Mouse (Mus musculus) adrenal gland, postnatal 10 days (tissue): ENCODE data around the gene Ylpm1. TPM values are rescaled to one million over a fixed set of nuclear protein-coding genes. Genes with fewer than 3 reads are reported as not detected.
A peak's percentile ranks its signal among the peaks of the same experiment; 100 is the strongest.

Source experiments
- DNase-seq: peaks from one replicate; pipeline ENCODE4 v3.0.0; 2021; ENCODE audit warnings: mixed read lengths
- total RNA-seq, 2 experiments: library from RNA; stranded (reverse); gene quantifications; 2 replicates each; pipeline ENCODE4 v1.2.3; 2021

Gene Ylpm1
- total RNA-seq, 2 experiments from 2014 or later: 35.3 to 58.0 TPM

DNA sequence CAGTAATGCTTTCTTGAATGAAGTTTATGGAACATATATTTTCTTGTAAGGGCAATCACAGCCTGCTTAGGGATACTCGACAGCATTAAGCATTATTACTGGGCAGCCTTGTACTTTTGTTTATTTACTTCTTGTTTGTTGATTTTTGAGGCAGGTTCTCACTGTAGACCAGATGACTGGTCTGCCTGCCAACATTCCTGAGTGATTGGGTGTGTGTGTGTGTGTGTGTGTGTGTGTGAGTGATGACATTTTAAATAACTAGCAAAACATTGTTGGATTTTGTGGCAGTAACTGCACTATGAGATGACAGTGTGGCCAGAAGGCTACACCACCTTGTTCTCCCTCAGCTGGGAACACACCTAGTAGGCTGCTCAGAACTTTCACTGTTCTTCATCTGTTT is 13.7 kb downstream of the Ylpm1 start:
- DNase-seq: no peak

DNA sequence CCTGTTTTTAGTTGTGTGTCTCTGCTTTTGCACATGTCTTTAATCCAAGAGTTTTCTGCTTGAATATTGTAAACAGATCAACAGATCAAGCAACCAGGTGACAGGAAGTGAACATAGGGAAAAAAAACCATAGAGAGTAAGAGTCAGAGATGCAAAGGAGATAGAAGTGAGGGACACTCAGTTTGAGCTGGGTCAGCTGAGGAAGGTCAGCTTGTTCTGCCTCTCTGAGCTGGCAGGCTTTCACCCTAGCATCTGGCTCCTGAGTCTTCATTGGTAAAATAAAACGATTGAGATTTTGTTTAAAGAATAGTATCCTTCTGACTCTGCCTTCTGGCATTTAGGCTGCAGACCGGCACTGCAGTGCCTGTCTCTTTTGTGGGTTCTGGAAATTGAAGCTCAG is 14.4 kb downstream of the Ylpm1 start:
- no peak for DNase-seq

DNA sequence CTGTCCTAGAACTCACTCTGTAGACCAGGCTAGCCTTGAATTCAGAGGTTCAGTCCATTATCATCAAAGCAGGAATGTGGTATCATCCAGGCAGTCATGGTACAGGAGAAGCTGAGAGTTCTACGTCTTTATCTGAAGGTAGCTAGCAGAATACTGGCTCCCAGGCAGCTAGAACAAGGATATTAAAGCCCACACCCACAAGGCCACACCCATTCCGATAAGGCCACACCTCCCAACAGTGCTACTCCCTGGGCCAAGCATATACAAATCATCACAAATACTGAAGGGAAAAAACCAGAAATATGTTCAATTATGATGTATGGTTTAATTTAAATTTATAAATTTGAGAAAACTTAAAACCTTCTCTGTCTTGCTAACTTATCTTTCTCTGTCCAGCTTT is 16.1 kb downstream of the Ylpm1 start:
- no peak for DNase-seq

DNA sequence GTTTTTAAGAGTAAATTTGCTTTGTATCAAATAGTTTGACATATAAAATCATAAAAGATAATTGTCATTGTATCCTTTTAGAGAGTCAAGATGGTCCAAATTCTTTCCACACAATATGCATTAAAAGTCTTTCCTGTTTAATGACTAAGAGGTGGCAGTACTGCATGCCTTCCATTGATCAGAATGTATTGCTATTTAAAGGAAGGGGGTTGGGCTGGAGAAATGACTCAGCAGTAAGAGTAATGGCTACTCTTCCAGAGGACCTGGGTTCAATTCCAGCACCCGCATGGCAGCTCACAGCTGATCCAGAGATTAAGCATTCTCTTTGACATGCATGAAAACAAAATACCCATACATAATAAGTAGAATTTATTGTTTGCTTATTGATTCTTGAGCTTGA is 25.9 kb downstream of the Ylpm1 start:
- DNase-seq: no peak

DNA sequence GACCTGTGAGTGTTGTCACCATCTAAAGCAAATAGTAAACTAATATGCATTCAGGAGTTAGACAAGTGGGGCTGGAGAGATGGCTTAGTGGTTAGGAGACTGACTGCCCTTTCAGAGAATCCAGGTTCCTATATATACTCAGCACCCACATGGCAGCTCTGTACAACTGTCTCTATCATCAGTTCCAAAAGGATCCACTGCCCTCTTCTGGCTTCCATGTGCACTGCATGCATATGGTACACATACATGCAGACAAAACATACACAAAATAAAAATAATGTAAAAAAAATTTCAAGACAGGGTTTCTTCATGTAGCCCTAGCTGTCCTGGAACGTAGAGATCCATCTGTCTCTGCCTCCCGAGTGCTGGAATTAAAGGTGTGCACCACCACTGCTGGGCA is 36.6 kb downstream of the Ylpm1 start:
- DNase-seq: peak; percentile 51

GRCm38 (mm10) chr12:85051218-85051617 is 55.1 kb downstream of the Ylpm1 start:
- DNase-seq: no peak

GRCm38 (mm10) chr12:85071043-85071442 is 74.9 kb downstream of the Ylpm1 start:
- DNase-seq: no peak

GRCm38 (mm10) chr12:85077100-85077499 is 81.0 kb downstream of the Ylpm1 start:
- no peak for DNase-seq

GRCm38 (mm10) chr12:85084257-85084656 is 88.1 kb downstream of the Ylpm1 start:
- DNase-seq: no peak

DNA sequence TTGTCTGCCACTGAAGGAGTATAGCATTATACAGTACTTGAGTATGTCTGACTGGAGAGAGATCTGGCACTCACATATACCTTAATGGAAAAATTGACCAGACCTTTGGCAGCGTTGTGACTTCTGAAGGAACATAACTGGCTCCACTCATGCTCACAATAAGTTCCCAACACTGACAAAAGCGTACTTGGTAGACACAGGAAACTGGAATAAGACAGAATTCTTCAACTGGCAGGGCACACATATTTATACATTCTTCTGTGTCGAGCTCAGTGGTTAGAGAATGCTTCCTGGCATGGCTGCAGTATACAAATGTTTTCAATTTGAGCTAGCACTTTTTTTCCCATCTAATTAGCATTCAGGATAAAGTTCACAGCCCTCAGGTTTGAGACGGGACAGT is 88.8 kb downstream of the Ylpm1 start:
- no peak for DNase-seq

GRCm38 (mm10) chr12:85087845-85088244 is 91.7 kb downstream of the Ylpm1 start:
- DNase-seq: no peak

DNA sequence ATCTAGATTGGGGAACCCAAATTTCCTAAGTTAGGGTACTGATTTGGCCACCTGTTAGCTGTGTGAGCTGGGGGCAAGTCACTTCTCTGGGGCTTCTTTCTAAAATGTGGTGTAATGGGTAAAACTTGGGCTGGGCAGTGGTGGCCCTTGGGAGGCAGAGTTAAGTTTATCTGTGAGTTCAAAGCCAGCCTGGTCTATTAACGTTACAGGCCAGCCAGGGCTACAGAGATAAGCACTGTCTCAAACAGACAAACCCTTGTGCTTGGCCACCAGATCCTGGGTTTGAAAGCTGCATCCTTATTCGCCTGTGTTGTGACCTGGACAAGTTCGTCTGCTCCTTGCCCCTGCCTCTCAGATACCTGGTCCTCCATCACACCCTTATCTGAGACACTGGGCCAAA is 95.1 kb downstream of the Ylpm1 start:
- no peak for DNase-seq

DNA sequence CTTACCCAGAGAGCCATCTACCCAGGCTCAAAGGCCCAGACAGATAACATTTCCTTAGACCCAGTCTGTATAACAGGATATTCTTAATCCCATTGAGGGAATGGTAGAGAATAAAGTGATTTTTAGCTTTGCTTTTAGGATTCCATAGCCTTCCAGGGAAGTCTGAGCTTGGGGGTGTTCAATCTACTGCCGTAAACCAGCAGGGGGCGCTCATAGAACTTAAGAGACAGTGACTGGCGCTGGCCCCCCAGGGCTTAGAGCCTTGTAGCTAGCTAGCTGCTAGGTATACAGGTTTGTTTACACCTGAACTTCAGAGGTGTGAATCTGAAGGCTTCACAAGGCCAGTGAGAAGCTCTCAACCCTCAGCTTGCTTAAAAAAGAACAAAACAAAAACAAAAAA is 96.1 kb downstream of the Ylpm1 start:
- peak; percentile 82 for DNase-seq

GRCm38 (mm10) chr12:85094010-85094409 is 97.9 kb downstream of the Ylpm1 start:
- DNase-seq: peak; percentile 49

- DNase-seq: peak; percentile 63
These were observed 98.6 kb downstream of the Ylpm1 start for GRCm38 (mm10) chr12:85094706-85095105.

DNA sequence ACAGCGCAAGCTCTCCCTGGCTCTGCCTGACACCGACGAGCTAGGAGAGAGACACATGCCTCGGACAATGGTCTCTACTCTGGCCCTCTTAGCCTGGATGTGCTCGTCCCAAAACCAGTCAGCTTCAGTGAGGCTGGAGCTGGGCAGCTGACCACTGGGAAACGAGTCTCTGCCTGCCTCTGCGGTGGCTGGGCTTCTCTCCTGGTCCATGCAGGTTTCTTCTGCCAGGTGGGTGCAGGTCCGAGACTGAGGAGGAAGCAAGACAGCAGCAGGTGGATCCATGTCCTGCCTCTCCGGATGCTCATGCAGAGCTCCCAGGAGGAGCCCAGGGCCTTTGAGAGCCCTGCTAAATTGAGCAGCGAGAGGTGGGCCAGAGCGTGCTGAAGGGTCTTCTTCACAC is 99.0 kb downstream of the Ylpm1 start:
- DNase-seq: no peak

- DNase-seq: no peak
These were observed 99.7 kb downstream of the Ylpm1 start for GRCm38 (mm10) chr12:85095859-85096258.

GRCm38 (mm10) chr12:85101001-85101400 is 104.9 kb downstream of the Ylpm1 start:
- DNase-seq: no peak

- DNase-seq: no peak
These were observed 105.5 kb downstream of the Ylpm1 start for GRCm38 (mm10) chr12:85101521-85102106.

GRCm38 (mm10) chr12:85103096-85103495 is 107.0 kb downstream of the Ylpm1 start:
- DNase-seq: no peak

DNA sequence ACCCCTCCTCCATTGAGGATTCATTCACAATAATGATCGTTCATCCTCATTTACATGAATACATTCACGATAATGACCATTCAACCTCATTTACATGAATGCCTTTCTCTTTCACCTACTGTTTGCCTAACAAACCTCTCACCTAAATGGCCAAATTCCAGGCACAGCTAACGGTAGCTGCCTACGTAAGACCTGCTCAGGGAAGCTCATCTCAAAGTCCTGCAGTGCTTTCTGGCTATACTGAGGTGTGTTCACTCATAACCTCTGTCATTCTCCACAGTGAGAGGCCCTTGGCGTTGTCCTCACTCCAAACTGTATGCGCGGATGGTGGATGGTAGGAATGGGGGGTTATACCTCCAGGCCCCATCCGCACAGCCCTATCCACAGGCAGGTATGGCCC is 108.7 kb downstream of the Ylpm1 start:
- DNase-seq: peak; percentile 38

DNA sequence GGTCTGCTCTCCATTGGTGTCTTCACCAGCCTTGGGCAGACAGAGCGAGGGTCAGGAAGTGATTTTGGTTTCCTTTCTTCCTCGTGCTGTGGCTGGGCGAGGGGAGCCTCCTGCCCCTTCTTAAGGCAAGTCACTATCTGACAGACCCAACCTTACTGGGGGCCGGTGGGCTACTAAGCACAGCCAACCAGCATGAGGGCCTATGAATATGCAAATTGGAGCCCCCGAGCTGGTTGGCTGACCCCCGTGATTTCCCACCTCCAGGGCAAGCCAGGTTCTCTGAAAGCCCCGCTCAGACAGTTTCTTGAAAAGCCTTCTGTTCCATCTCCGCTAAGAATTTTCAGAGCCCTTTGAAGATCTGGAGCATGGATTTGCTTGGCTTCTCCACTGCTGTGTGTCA is 110.2 kb downstream of the Ylpm1 start:
- no peak for DNase-seq

DNA sequence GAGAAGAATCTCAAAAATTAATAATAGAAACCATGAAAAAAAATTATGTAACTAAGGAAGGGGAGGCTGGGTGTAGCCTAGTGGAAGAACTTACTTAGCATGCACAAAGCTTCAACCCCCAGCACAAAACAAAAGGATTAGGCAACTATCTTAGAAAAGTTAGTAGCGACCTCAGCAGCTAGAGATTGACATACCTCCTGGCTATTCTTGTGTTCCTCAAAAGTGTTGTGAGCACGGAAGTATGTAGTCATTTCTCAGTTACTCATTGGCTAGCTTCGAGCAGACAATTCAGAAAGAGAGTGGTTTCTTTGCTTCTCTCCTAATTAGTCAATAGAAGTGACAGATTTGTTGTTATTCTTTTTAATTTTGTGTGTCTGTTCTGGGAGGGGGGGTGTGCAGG is 112.5 kb downstream of the Ylpm1 start:
- no peak for DNase-seq

GRCm38 (mm10) chr12:85109426-85109825 is 113.3 kb downstream of the Ylpm1 start:
- no peak for DNase-seq
